Mouse (Mus musculus) lung, postnatal 0 days (tissue): ENCODE measurements around the gene Nol4l.

Experiments used
- CTCF ChIP-seq: IDR thresholded peaks from 2 replicates; pipeline ENCODE4 v1.5.1; 2016; ENCODE audit warnings: antibody characterized with exemption, mild to moderate bottlenecking
- EP300 ChIP-seq: IDR thresholded peaks from 2 replicates; pipeline ENCODE4 v1.6.1; 2016; ENCODE audit warnings: antibody characterized with exemption, mild to moderate bottlenecking, control low read depth

DNA sequence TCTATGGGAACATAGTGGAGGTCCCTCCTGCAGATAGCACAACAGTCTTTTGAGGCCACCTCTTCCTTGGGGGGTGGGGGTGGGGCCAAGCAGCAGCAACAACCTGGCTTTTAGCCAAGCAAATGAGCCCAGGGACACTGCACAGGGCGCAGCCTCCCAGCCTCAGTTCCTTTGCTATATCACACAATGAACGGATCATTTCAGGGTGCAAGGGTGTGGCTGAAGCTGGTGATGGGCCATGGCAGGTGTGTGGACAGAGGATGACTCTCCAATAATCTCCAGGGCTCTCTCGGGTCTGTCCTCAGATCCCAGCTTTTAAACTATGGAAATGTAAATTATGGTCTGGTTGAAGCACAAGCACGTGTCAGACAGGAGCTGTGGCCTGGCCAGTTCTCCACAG is 47.4 kb upstream of the Nol4l start:
- TF ChIP-seq CTCF, result no peak
- no peak for TF ChIP-seq EP300
